Mouse (Mus musculus) Patski (cell line): Measurements from ENCODE around the gene Flrt1. TPM values are rescaled to one million over a fixed set of nuclear protein-coding genes. Genes with fewer than 3 reads are reported as not detected.
A peak's percentile ranks its signal among the peaks of the same experiment; 100 is the strongest.

Source experiments
- ATAC-seq: fragments of 100-300 bp; one replicate; pipeline ENCODE4 v1.8.0; 2021
- CTCF ChIA-PET: fragments of 350-600 bp; sonication (Branson Sonifier 250); formaldehyde crosslinking; loops from one replicate; lab custom pipeline; 2022; ENCODE audit warnings: inconsistent platforms; lab: Charles Lee
- POLR2A ChIA-PET: fragments of 350-600 bp; sonication (Branson Sonifier 250); formaldehyde crosslinking; loops from one replicate; lab custom pipeline; 2022; ENCODE audit warnings: antibody characterized with exemption, inconsistent platforms; lab: Charles Lee
- DNase-seq: peaks from one replicate; pipeline ENCODE4 v3.0.0-alpha.2; 2011; ENCODE audit warnings: low read depth, low spot score
- H3K27me3 ChIP-seq: fragments of 371-371 bp; one replicate; pipeline ENCODE4 v1.5.1; 2021
- CTCF ChIP-seq: fragments of 100-300 bp; IDR thresholded peaks from one replicate; pipeline ENCODE4 v1.5.1; 2021
- in situ Hi-C: fragments of 300-500 bp; cut with MboI; formaldehyde crosslinking; loops from 3 replicates; pipeline ENCODE4 v1.11.1; 2018; ENCODE audit warnings: low pct_unique_long_range_greater_than_20kb, mixed read lengths
- polyA plus RNA-seq: library from polyadenylated mRNA; unstranded; gene quantifications from one replicate; pipeline ENCODE4 v1.2.3, GENCODE M21; 2021

Flrt1 gene
- polyA plus RNA-seq = 12.6 TPM

- CTCF ChIA-PET = no interaction called here
- POLR2A ChIA-PET = interaction anchor here (0.6 to 1.0 kb wide), 4 partner anchors 14 to 66 kb away, joined by 3 to 6 read pairs (median 3); no protein-coding TSS in a partner anchor
- TF ChIP-seq CTCF = no peak
- peak; percentile 57 for ATAC-seq
- peak; percentile 57 for DNase-seq
- no peaks in the 10 kb centered on the region for H3K27me3 ChIP-seq
- in situ Hi-C loops = no loop called here
Observed at GRCm38 (mm10) chr19:7105544-7105943, at the start of gene Flrt1. Gene Flrt1 (minus strand): TSS chr19:7105729.

- no peak for TF ChIP-seq CTCF
- ChIA-PET CTCF (no interaction called here), POLR2A (interaction anchor here (0.7 to 1.3 kb wide), 2 partner anchors 23 to 50 kb away, joined by 3 read pairs; no protein-coding TSS in a partner anchor)
- DNase-seq (no peak), ATAC-seq (no peak)
- no peaks in the 10 kb centered on the region for H3K27me3 ChIP-seq
- in situ Hi-C loops = no loop called here
Observed at GRCm38 (mm10) chr19:7155196-7155595, 49.7 kb upstream of the Flrt1 start.

DNA sequence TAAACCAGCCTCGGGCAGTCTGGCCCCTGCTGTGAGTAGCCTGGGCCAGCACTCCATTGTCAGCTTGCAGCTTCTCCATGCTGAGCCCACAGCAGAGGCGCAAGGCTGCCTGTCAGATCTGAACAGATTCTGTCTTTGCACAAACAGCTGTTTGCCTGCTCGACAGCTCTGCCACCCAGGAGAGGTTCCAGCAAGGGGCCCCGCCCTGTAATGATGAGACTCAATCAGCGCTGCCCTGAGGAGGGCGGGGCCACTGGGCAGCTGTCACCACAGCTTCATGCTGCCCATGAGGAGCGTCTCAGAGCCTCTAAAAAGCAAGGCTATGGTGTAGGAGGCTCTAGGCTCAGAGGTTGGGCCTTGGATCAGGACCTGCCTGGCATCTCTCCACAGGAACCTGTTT is 47.7 kb upstream of the Flrt1 start:
- in situ Hi-C loops = no loop called here
- ChIA-PET CTCF (interaction anchor here (1.0 kb wide), 1 partner anchor 14 kb away, joined by 4 read pairs; no protein-coding TSS in a partner anchor), POLR2A (interaction anchor here (0.6 kb wide), 1 partner anchor 36 kb away, joined by 3 read pairs; no protein-coding TSS in a partner anchor)
- no peak for DNase-seq
- no peaks in the 10 kb centered on the region for H3K27me3 ChIP-seq
- no peak for ATAC-seq
- no peak for TF ChIP-seq CTCF

GRCm38 (mm10) chr19:7151927-7152653 is 46.6 kb upstream of the Flrt1 start:
- ATAC-seq (no peak), DNase-seq (no peak)
- H3K27me3 ChIP-seq = no peaks in the 10 kb centered on the region
- in situ Hi-C loops = no loop called here
- CTCF ChIA-PET = interaction anchor here (0.9 kb wide), 1 partner anchor 86 kb away, joined by 3 read pairs; no protein-coding TSS in a partner anchor
- POLR2A ChIA-PET = no interaction called here
- TF ChIP-seq CTCF = no peak

GRCm38 (mm10) chr19:7151300-7151926 is 45.9 kb upstream of the Flrt1 start:
- in situ Hi-C loops = no loop called here
- no peak for TF ChIP-seq CTCF
- H3K27me3 ChIP-seq = no peaks in the 10 kb centered on the region
- CTCF ChIA-PET = interaction anchor here (0.9 kb wide), 1 partner anchor 85 kb away, joined by 3 read pairs; no protein-coding TSS in a partner anchor
- POLR2A ChIA-PET = interaction anchor here (0.5 kb wide), 1 partner anchor 1444 kb away, joined by 3 read pairs; no protein-coding TSS in a partner anchor
- ATAC-seq (no peak), DNase-seq (no peak)

DNA sequence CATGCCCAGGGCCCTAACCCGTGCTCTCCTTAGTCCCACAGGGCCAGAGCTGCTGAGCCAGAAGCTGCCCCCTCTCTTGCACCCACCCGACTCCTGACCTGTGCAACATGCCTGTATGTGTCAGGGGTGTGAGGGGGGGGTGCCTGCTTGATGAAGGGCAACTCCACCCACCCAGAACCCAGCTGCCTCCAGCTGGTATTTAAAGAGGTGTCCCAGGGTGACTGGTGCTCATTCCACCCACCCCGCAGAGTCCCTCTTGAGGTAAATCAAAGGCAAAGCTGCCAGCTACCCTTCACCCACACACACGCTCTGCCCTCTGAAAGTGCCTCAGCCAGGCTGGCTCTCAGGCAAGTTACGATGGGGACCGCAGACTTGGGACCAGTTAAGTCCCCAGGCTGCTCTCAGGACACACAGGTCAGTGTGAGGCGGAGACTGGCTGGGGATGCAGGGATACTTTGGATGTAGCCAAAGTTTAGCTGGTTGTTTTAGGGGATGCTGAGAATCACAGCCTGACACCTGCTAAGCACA is 43.7 kb upstream of the Flrt1 start:
- H3K27me3 ChIP-seq = no peaks in the 10 kb centered on the region
- ChIA-PET POLR2A (interaction anchor here (0.8 to 1.3 kb wide), 2 partner anchors 8 to 11 kb away, joined by 3 read pairs; no protein-coding TSS in a partner anchor), CTCF (no interaction called here)
- in situ Hi-C loops = no loop called here
- TF ChIP-seq CTCF = no peak
- ATAC-seq (no peak), DNase-seq (no peak)

- in situ Hi-C loops = no loop called here
- no peaks in the 10 kb centered on the region for H3K27me3 ChIP-seq
- CTCF ChIA-PET = no interaction called here
Observed at GRCm38 (mm10) chr19:7148541-7149085, 43.1 kb upstream of the Flrt1 start.

GRCm38 (mm10) chr19:7148096-7148495 is 42.6 kb upstream of the Flrt1 start:
- POLR2A ChIA-PET = interaction anchor here (1.3 kb wide), 2 partner anchors 9 to 12 kb away, joined by 3 read pairs; no protein-coding TSS in a partner anchor
- ATAC-seq = no peak
- in situ Hi-C loops = no loop called here
- no peak for DNase-seq
- no peak for TF ChIP-seq CTCF
- CTCF ChIA-PET = no interaction called here
- H3K27me3 ChIP-seq = no peaks in the 10 kb centered on the region

More at GRCm38 (mm10) chr19:7148541-7149085, 43.1 kb upstream of the Flrt1 start:
- no peak for TF ChIP-seq CTCF
- no peak for DNase-seq
- ATAC-seq = no peak
- POLR2A ChIA-PET = interaction anchor here (0.8 to 1.3 kb wide), 3 partner anchors 8 to 12 kb away, joined by 3 read pairs; no protein-coding TSS in a partner anchor

DNA sequence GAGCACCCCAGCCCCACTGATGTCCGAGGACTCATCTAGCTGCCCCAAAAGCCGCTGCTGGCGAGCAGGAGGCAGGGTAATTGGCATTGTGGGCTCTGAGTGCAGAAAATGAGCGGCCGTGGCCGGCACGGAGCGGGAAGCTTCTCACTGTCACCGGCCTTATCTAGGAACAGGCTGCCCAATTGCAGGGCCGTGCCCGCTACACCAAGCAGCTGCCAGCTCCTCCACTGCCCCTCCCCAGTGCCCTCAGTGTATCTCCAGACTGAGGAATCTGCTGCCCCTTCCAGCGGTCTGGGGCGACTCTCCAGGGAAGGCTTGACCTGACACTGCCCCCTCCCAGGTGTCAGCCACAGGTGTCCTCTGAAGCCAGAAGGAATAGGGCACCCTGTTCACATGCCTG is 40.8 kb upstream of the Flrt1 start:
- DNase-seq = no peak
- no peak for TF ChIP-seq CTCF
- no peak for ATAC-seq

DNA sequence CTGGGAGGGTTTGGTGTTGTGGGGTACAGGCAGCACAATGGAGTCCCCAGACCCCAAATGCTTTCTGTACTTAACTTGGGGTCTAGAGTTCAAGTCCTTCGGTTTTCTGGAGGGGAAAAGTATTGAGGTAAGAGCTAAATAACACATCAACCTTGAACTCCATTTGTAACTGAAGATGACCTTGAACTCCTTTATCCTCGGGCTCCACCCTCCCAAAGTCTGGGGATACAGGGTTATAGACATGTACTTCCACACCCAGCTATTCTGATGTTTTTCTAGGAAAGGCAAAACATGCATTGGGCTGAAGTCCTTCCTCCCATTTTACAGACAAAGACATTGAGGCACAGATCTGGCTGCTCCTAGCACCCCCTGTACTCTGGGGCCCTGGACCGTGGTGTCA is 38.9 kb upstream of the Flrt1 start:
- in situ Hi-C loops = no loop called here
- no peaks in the 10 kb centered on the region for H3K27me3 ChIP-seq
- no peak for TF ChIP-seq CTCF
- ATAC-seq = no peak
- CTCF ChIA-PET = interaction anchor here (1.4 to 1.6 kb wide), 2 partner anchors 13 to 52 kb away, joined by 3 read pairs; no protein-coding TSS in a partner anchor
- DNase-seq = no peak
- POLR2A ChIA-PET = no interaction called here

More for the DNA sequence above, 40.8 kb upstream of the Flrt1 start:
- CTCF ChIA-PET = no interaction called here
- POLR2A ChIA-PET = interaction anchor here (1.4 to 1.9 kb wide), 2 partner anchors 9 to 12 kb away, joined by 5 read pairs; no protein-coding TSS in a partner anchor
- H3K27me3 ChIP-seq = no peaks in the 10 kb centered on the region
- in situ Hi-C loops = no loop called here
